Mouse (Mus musculus): ENCODE results near the gene RPS10-NUDT3.

GRCm38 (mm10) chr17:27595659-27596375, 39.2 kb downstream of the RPS10-NUDT3 start:
- TF ChIP-seq CTCF (IDR thresholded peaks at IDR 0.05; ENCODE audit: low read depth) (no peak), EP300 (optimal IDR thresholded peaks at IDR 0.05) (no peak)

All from stomach, postnatal 0 days (tissue).